Mouse (Mus musculus): ENCODE measurements around the gene Drap1. TPM values are rescaled to one million over a fixed set of nuclear protein-coding genes. Genes with fewer than 3 reads are reported as not detected.

Drap1 gene
- polyA plus RNA-seq, 1 experiment from 2014 or later = 71.5 TPM

DNA sequence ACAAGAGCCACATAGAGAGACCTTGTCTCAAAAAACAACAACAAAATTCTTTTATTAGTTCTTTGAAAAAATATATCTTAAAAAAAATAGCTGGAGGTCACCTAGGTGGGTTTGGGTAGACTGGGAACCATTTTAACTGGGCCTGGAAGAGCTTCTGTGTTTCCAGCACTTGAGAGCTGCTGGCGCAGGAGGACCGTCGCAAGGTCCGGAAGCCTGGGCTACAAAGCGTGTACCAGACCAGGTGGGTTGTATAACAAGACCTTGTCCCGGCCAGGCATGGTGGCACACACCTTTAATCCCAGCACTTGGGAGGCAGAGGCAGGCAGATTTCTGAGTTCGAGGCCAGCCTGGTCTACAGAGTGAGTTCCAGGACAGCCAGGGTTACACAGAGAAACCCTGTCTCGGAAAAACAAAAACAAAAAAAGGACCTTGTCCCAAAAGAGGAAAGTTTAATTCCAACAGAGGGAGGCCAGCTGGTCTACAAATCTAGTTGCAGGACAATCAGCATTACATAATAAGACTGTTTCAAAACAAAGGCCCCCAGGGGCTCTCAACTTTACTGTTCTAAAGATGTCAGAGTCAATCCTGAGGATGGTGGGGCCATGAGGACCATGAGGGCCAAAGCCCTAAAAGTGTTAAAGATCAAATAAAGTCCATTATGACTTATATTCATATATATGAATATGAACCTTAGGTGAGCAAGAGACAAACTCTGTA lies 5.9 kb downstream of the Drap1 start:
- ATAC-seq (no peak), DNase-seq (no peak)
- TF ChIP-seq EP300 (IDR thresholded peaks at IDR 0.05; ENCODE audit: low read depth) = no peak
- no peak for TF ChIP-seq CTCF (IDR thresholded peaks at IDR 0.05; ENCODE audit: low read depth)
- WGBS (ENCODE audit: insufficient replicate concordance) = 92% methylated on average over 8 of the region's 8 CpGs
- no peak overlapping the region for H3K9ac ChIP-seq (replicated peaks)
- peaks cover 13% of the 10 kb centered on the region for H3K4me1 ChIP-seq (ENCODE audit: insufficient read depth)
- no peak overlapping the region for H3K4me2 ChIP-seq (ENCODE audit: low read depth, low read length)
- H3K27me3 ChIP-seq (ENCODE audit: insufficient read depth, low read length) = no peaks in the 10 kb centered on the region
- no peak overlapping the region for H3K27ac ChIP-seq (ENCODE audit: low read depth)
- peaks cover 31% of the 10 kb centered on the region for H3K36me3 ChIP-seq (replicated peaks; ENCODE audit: insufficient read depth, low read length)
- H3K4me3 ChIP-seq (ENCODE audit: low read depth, low read length) = no peak overlapping the region
- H3K9me3 ChIP-seq (ENCODE audit: low read length) = no peaks in the 10 kb centered on the region

DNA sequence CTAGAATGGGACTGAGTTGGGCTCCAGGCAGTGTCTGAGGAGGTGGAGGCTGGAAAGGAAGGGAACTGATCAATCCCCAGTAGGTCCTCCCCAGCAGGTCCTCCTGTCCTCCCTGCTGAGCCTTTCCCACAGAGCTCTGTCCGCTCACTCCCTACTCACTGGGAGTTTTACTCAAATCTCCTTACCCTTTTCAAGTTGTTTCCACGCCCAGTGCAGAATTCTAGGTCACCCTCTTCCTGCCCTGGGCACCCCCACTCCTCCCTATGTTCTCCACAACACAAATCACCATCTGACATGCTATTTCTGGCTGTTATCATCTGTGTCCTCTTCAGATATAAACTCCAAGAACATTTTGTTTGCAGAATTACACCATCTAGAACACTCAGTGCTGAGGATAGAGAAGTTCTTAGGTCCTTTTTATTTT lies 10.2 kb downstream of the Drap1 start:
- TF ChIP-seq CTCF (IDR thresholded peaks at IDR 0.05; ENCODE audit: low read depth) (no peak), EP300 (IDR thresholded peaks at IDR 0.05; ENCODE audit: low read depth) (peak; percentile 75)
- H3K9me3 ChIP-seq (ENCODE audit: low read length) = no peaks in the 10 kb centered on the region
- peak overlapping the region; percentile 55; the same call in 1 of the 2 replicates for H3K27ac ChIP-seq (ENCODE audit: low read depth)
- H3K4me1 ChIP-seq (ENCODE audit: insufficient read depth) = peaks cover 9% of the 10 kb centered on the region
- DNase-seq (no peak), ATAC-seq (0 out of 2 replicates have a peak, but pooled peaks have one; percentile 40)
- H3K9ac ChIP-seq (replicated peaks) = no peak overlapping the region
- H3K36me3 ChIP-seq (replicated peaks; ENCODE audit: insufficient read depth, low read length) = peaks cover 8% of the 10 kb centered on the region
- no peak overlapping the region for H3K4me2 ChIP-seq (ENCODE audit: low read depth, low read length)
- 70% methylated on average over 2 of the region's 2 CpGs for WGBS (ENCODE audit: insufficient replicate concordance)
- no peak overlapping the region for H3K4me3 ChIP-seq (ENCODE audit: low read depth, low read length)
- no peaks in the 10 kb centered on the region for H3K27me3 ChIP-seq (ENCODE audit: insufficient read depth, low read length)

DNA sequence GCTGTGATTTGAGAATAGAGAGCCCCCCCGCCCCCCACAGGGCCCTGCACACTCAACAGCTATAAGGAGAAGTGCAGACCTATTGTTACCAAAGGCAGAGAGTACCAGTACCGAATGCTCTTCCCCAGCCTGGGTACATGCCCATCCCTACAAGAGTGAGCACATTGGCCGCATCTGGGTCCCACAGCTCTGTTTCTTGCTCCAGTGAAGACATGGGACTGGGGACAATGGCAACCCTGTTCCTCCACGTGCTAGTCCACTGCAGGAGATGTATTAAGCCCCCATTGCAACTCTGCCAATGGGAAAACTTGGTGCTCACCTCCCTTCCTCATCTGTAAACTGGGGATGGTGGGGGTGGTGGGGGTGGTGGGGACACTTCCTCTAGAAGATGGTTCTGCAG lies 10.9 kb downstream of the Drap1 start:
- 0 out of 2 replicates have a peak overlapping the region, but pooled peaks have one; percentile 55 for H3K27ac ChIP-seq (ENCODE audit: low read depth)
- no peak overlapping the region for H3K4me3 ChIP-seq (ENCODE audit: low read depth, low read length)
- peaks cover 8% of the 10 kb centered on the region for H3K36me3 ChIP-seq (replicated peaks; ENCODE audit: insufficient read depth, low read length)
- TF ChIP-seq CTCF (IDR thresholded peaks at IDR 0.05; ENCODE audit: low read depth) (no peak), EP300 (IDR thresholded peaks at IDR 0.05; ENCODE audit: low read depth) (no peak)
- 81% methylated on average over 4 of the region's 4 CpGs for WGBS (ENCODE audit: insufficient replicate concordance)
- H3K27me3 ChIP-seq (ENCODE audit: insufficient read depth, low read length) = no peaks in the 10 kb centered on the region
- ATAC-seq (no peak), DNase-seq (no peak)
- H3K9ac ChIP-seq (replicated peaks) = no peak overlapping the region
- H3K4me1 ChIP-seq (ENCODE audit: insufficient read depth) = peaks cover 11% of the 10 kb centered on the region
- no peaks in the 10 kb centered on the region for H3K9me3 ChIP-seq (ENCODE audit: low read length)
- no peak overlapping the region for H3K4me2 ChIP-seq (ENCODE audit: low read depth, low read length)

DNA sequence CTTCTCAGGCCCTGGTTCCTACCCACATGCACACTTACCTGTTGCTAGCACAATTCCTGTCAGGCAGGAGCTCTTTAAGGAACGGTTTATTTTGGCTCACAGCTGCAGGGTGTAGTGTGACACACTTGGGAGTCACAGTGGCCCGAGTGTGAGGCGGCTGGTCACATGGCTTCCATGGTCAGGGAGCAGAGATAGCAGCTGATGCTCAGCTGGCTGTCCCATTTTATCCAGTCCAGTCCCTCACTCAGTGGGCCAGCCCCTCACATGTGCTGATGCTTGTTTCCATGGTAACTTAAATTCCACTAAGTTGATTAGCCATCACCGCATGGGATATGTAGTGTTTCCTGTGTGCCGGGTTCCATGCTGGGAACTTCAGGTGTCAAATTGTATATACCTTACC lies 12.8 kb downstream of the Drap1 start:
- no peak for DNase-seq
- no peak for TF ChIP-seq CTCF (IDR thresholded peaks at IDR 0.05; ENCODE audit: low read depth)
- no peak for TF ChIP-seq EP300 (IDR thresholded peaks at IDR 0.05; ENCODE audit: low read depth)
- Histone ChIP-seq H3K4me2 (ENCODE audit: low read depth, low read length) (no peak overlapping the region), H3K36me3 (replicated peaks; ENCODE audit: insufficient read depth, low read length) (no peaks in the 10 kb centered on the region), H3K27me3 (ENCODE audit: insufficient read depth, low read length) (no peaks in the 10 kb centered on the region), H3K9ac (replicated peaks) (no peak overlapping the region), H3K27ac (ENCODE audit: low read depth) (no peak overlapping the region), H3K4me3 (ENCODE audit: low read depth, low read length) (no peak overlapping the region), H3K9me3 (ENCODE audit: low read length) (no peaks in the 10 kb centered on the region), H3K4me1 (ENCODE audit: insufficient read depth) (peaks cover 23% of the 10 kb centered on the region)
- ATAC-seq = no peak
- 83% methylated on average over 5 of the region's 5 CpGs for WGBS (ENCODE audit: insufficient replicate concordance)

DNA sequence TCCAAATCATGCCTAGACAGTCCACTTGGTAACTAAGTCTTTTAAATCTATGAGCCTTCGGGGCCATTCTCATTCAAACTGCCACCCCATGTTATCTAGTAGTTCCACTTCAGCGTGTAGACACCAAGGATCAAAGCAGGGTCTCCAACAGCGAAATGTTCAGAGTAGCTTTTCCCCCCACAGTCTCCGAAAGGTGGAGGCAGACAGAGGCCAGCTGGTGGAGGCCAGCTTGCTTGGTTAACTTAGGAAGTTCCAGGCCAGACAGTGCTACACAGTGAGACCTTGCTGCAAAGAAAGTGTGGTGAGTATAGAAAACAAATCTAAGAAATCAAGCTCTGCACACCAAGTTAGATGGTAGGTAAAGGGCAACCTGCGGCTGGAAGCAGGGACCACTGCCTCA lies 14.1 kb downstream of the Drap1 start:
- no peaks in the 10 kb centered on the region for H3K36me3 ChIP-seq (replicated peaks; ENCODE audit: insufficient read depth, low read length)
- H3K4me1 ChIP-seq (ENCODE audit: insufficient read depth) = peaks cover 26% of the 10 kb centered on the region
- no peak overlapping the region for H3K27ac ChIP-seq (ENCODE audit: low read depth)
- H3K9me3 ChIP-seq (ENCODE audit: low read length) = no peaks in the 10 kb centered on the region
- WGBS (ENCODE audit: insufficient replicate concordance) = 89% methylated on average over 5 of the region's 5 CpGs
- no peak overlapping the region for H3K9ac ChIP-seq (replicated peaks)
- ATAC-seq (no peak), DNase-seq (no peak)
- TF ChIP-seq CTCF (IDR thresholded peaks at IDR 0.05; ENCODE audit: low read depth) (no peak), EP300 (IDR thresholded peaks at IDR 0.05; ENCODE audit: low read depth) (no peak)
- no peak overlapping the region for H3K4me3 ChIP-seq (ENCODE audit: low read depth, low read length)
- no peaks in the 10 kb centered on the region for H3K27me3 ChIP-seq (ENCODE audit: insufficient read depth, low read length)
- H3K4me2 ChIP-seq (ENCODE audit: low read depth, low read length) = no peak overlapping the region

DNA sequence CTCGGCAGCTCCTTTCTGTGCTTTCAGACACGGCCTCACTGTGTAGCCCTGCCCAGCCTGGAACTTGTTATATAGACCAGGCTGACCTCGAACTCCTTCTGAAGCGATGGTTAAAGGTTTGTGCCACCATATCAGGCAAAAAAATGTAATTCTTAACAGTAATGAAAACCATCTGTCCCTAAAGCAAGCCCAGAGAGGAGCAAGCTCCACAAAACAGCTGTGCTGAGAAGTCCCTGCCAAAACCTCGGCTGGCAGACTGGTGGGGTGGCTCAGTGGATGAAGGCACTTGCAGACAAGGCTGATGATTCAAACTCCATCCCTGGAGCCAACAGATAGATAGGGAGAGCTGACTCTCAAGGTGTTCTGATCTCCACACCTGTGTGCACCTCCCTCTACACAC lies 15.7 kb downstream of the Drap1 start:
- ATAC-seq = no peak
- peak overlapping the region; percentile 100 for H3K27ac ChIP-seq (ENCODE audit: low read depth)
- WGBS (ENCODE audit: insufficient replicate concordance) = 78% methylated on average over 5 of the region's 5 CpGs
- no peak for DNase-seq
- H3K27me3 ChIP-seq (ENCODE audit: insufficient read depth, low read length) = no peaks in the 10 kb centered on the region
- TF ChIP-seq CTCF (IDR thresholded peaks at IDR 0.05; ENCODE audit: low read depth) = no peak
- no peak for TF ChIP-seq EP300 (IDR thresholded peaks at IDR 0.05; ENCODE audit: low read depth)
- H3K36me3 ChIP-seq (replicated peaks; ENCODE audit: insufficient read depth, low read length) = no peaks in the 10 kb centered on the region
- no peak overlapping the region for H3K4me3 ChIP-seq (ENCODE audit: low read depth, low read length)
- no peaks in the 10 kb centered on the region for H3K9me3 ChIP-seq (ENCODE audit: low read length)
- H3K4me1 ChIP-seq (ENCODE audit: insufficient read depth) = peaks cover 21% of the 10 kb centered on the region
- H3K4me2 ChIP-seq (ENCODE audit: low read depth, low read length) = no peak overlapping the region
- no peak overlapping the region for H3K9ac ChIP-seq (replicated peaks)
